Mouse (Mus musculus): ENCODE data around the gene Hoxd9. TPM values are rescaled to one million over a fixed set of nuclear protein-coding genes. Genes with fewer than 3 reads are reported as not detected.

The Hoxd9 gene
- polyA plus RNA-seq, 1 experiment: 23.9 TPM

DNA sequence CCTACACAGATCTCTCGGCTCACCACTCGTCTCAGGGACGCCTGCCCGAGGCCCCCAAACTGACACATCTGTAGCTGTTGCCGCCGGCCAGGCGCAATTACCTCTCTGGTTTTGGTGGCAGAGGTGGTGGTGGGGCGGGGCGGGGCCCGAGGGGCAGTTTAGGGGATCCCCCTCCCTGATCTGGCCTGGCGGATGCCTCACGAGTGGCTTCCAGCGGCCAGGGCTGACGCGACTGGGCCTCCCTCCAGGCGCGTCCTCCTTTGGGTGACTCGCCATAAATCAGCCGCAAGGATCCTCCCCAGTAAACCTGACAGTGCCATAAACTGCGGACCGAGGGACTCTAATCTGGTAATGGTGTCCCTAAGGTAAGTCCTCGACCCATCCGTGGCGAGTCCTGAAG, 49.5 kb downstream of the Hoxd9 start:
- Histone ChIP-seq H3K4me1 (ENCODE audit: control insufficient read depth, insufficient read depth, low read length) (0 out of 2 replicates have a peak, but pooled peaks cover 3% of the 10 kb centered on the region), H3K4me3 (ENCODE audit: insufficient read depth, low read depth, low read length) (no peak overlapping the region), H3K36me3 (ENCODE audit: control insufficient read depth, insufficient read depth, low read length) (no peaks in the 10 kb centered on the region), H3K27ac (ENCODE audit: insufficient read depth, low read depth, low read length) (no peak overlapping the region), H3K27me3 (replicated peaks; ENCODE audit: control insufficient read depth, insufficient read depth, low read length) (no peaks in the 10 kb centered on the region)
- DNase-seq: no peak
- TF ChIP-seq CTCF (conservative IDR thresholded peaks at IDR 0.05; ENCODE audit: insufficient read depth, insufficient read length, low read depth, low read length) (no peak), POLR2A (IDR thresholded peaks at IDR 0.05; ENCODE audit: low read depth, low read length) (no peak)
- 61% methylated on average over 24 of the region's 24 CpGs for WGBS

DNA sequence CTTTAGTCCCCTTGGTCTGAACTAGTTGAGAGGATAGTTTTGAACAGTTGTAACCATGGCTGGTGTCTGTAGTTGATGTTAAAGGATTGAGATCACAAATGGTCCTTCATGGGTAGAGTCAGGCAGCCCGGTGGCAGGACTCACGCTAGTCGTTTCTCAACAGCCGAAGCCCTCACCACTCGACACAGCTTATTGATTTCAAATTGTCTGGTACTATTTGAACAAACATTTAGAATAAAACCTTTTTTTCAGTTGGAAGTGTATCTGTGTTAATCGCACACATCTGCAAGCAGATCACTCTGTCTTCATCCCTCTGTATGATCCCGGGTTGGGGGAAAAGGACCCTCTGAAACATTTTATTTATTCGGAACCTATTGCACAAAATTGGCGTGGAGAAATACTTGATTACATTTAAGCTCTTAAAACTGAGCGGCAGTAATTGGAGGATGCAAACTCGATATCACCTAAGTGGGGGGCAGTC, 50.2 kb downstream of the Hoxd9 start:
- Histone ChIP-seq H3K36me3 (ENCODE audit: control insufficient read depth, insufficient read depth, low read length) (no peaks in the 10 kb centered on the region), H3K4me3 (ENCODE audit: insufficient read depth, low read depth, low read length) (no peak overlapping the region), H3K27me3 (replicated peaks; ENCODE audit: control insufficient read depth, insufficient read depth, low read length) (peaks cover 2% of the 10 kb centered on the region; the same call in 1 of the 2 replicates), H3K27ac (ENCODE audit: insufficient read depth, low read depth, low read length) (no peak overlapping the region), H3K4me1 (ENCODE audit: control insufficient read depth, insufficient read depth, low read length) (0 out of 2 replicates have a peak, but pooled peaks cover 3% of the 10 kb centered on the region)
- DNase-seq: no peak
- WGBS: 86% methylated on average over 11 of the region's 11 CpGs
- TF ChIP-seq CTCF (conservative IDR thresholded peaks at IDR 0.05; ENCODE audit: insufficient read depth, insufficient read length, low read depth, low read length): no peak
- no peak for TF ChIP-seq POLR2A (IDR thresholded peaks at IDR 0.05; ENCODE audit: low read depth, low read length)

DNA sequence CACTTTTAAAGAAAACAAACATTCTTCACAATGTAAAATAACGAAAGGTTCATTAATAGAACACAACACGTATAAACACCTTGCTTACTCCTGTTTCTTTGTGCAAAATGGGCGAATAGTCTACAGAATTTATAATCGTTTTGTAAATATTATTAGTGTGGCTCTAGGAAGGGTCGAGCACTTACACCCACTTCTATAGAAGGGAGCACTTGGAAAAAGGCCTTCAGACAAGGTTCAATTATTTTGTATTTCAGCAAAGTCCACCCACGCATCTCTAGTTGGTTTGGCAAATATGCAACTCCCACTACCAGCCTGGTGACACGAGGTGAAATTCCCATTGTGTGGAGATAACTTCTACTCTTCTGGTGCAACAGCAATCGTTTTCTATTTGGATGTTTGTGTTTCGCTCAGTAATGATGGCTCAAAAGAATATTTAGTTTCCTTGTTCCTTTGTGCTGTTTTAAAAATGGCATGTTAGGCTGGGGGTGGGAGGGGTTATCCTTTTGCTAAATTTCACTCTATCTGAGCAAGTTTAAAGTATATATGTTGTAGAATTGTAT, 51.0 kb downstream of the Hoxd9 start:
- Histone ChIP-seq H3K4me1 (ENCODE audit: control insufficient read depth, insufficient read depth, low read length) (0 out of 2 replicates have a peak, but pooled peaks cover 3% of the 10 kb centered on the region), H3K27me3 (replicated peaks; ENCODE audit: control insufficient read depth, insufficient read depth, low read length) (peaks cover 4% of the 10 kb centered on the region; the same call in 1 of the 2 replicates), H3K27ac (ENCODE audit: insufficient read depth, low read depth, low read length) (no peak overlapping the region), H3K36me3 (ENCODE audit: control insufficient read depth, insufficient read depth, low read length) (no peaks in the 10 kb centered on the region), H3K4me3 (ENCODE audit: insufficient read depth, low read depth, low read length) (no peak overlapping the region)
- DNase-seq: no peak
- TF ChIP-seq POLR2A (IDR thresholded peaks at IDR 0.05; ENCODE audit: low read depth, low read length): no peak
- TF ChIP-seq CTCF (conservative IDR thresholded peaks at IDR 0.05; ENCODE audit: insufficient read depth, insufficient read length, low read depth, low read length): no peak
- 79% methylated on average over 9 of the region's 9 CpGs for WGBS

DNA sequence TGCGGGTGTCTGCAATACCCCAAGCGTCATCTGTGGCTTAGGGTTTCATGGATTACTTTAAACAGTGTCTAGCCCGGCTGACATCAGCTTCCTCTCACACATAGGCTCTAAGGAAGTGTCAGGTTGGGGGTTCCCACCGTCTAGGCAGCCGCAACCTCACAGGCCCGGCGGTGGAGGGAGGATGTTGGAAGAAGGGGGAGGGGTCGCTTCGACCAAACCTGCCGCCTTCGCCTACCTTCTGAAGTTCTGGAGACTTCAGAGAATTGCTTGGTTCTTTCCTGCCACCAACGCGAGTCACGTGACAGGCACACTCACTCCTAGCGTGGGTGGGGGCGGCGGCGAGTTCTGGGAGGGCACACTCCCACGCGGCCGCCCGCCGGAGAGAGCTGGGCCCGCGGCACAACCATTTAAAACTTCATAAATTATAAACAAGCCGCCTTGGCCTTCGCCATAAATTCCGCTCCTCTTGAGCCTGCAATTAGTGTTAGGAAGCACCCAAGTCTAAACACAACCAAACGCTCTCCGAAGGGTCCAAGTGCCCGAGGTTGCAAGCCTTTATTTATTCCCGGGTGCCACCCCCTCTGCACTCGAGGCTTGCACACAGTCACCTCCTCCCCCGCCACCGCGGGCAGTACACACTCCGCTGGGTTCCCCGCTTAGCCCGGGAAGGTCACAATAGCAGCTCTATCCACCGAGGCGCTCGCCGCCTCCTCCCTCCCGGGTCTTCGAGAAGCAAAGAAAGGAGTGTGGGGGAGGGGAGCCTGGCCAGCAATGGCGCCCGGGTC, 52.0 kb downstream of the Hoxd9 start:
- WGBS: 3% methylated on average over 47 of the region's 47 CpGs
- Histone ChIP-seq H3K27ac (ENCODE audit: insufficient read depth, low read depth, low read length) (no peak overlapping the region), H3K27me3 (replicated peaks; ENCODE audit: control insufficient read depth, insufficient read depth, low read length) (peaks cover 4% of the 10 kb centered on the region; the same call in 1 of the 2 replicates), H3K36me3 (ENCODE audit: control insufficient read depth, insufficient read depth, low read length) (no peaks in the 10 kb centered on the region), H3K4me3 (ENCODE audit: insufficient read depth, low read depth, low read length) (peak overlapping the region; percentile 21), H3K4me1 (ENCODE audit: control insufficient read depth, insufficient read depth, low read length) (0 out of 2 replicates have a peak, but pooled peaks cover 3% of the 10 kb centered on the region)
- TF ChIP-seq POLR2A (IDR thresholded peaks at IDR 0.05; ENCODE audit: low read depth, low read length) (no peak), CTCF (conservative IDR thresholded peaks at IDR 0.05; ENCODE audit: insufficient read depth, insufficient read length, low read depth, low read length) (no peak)
- DNase-seq: peak; percentile 64

Other genes starting within 250 kb of the Hoxd9 start
- gene Lnpk, start 118.3 kb upstream of the Hoxd9 start, polyA plus RNA-seq (2012; rRNA removed): 2.6 and 3.5 TPM in 2 replicates
- not detected in 2 replicates for gene Evx2, start 38.2 kb upstream of the Hoxd9 start, polyA plus RNA-seq (2012; rRNA removed)
- gene Hoxd13, start 29.4 kb upstream of the Hoxd9 start, polyA plus RNA-seq (2012; rRNA removed): not detected in 2 replicates
- gene Hoxd12, start 22.7 kb upstream of the Hoxd9 start, polyA plus RNA-seq (2012; rRNA removed): not detected in 2 replicates
- 2.1 and 2.8 TPM in 2 replicates for gene Hoxd11, start 18.2 kb upstream of the Hoxd9 start, polyA plus RNA-seq (2012; rRNA removed)
- gene Hoxd10, start 5.8 kb upstream of the Hoxd9 start, polyA plus RNA-seq (2012; rRNA removed): 7.6 and 7.9 TPM in 2 replicates
- gene Hoxd8, start 6.9 kb downstream of the Hoxd9 start, polyA plus RNA-seq (2012; rRNA removed): 45.8 and 46.2 TPM in 2 replicates
- gene Hoxd3, start 14.2 kb downstream of the Hoxd9 start, polyA plus RNA-seq (2012; rRNA removed): 10.2 and 10.7 TPM in 2 replicates
- gene Hoxd4, start 14.2 kb downstream of the Hoxd9 start, polyA plus RNA-seq (2012; rRNA removed): 20.3 and 31.4 TPM in 2 replicates
- gene Gm28230, start 29.0 kb downstream of the Hoxd9 start, polyA plus RNA-seq (2012; rRNA removed): 5.5 and 7.8 TPM in 2 replicates
- gene Hoxd1, start 65.3 kb downstream of the Hoxd9 start, polyA plus RNA-seq (2012; rRNA removed): 0.04 and 0.08 TPM in 2 replicates
- 66.8 and 68.3 TPM in 2 replicates for gene Mtx2, start 128.1 kb downstream of the Hoxd9 start, polyA plus RNA-seq (2012; rRNA removed)

All from kidney, adult 2 months (tissue).